Mouse (Mus musculus) cerebellum, postnatal 4 days (tissue): Measurements from ENCODE around the gene Rnf38.

Experiments used
- DNase-seq, 2 experiments: peaks; one replicate each; pipeline ENCODE4 v3.0.0; 2022; ENCODE audit warnings: low spot score in 2 of 2, mixed read lengths in 1 of 2

The Rnf38 gene

DNA sequence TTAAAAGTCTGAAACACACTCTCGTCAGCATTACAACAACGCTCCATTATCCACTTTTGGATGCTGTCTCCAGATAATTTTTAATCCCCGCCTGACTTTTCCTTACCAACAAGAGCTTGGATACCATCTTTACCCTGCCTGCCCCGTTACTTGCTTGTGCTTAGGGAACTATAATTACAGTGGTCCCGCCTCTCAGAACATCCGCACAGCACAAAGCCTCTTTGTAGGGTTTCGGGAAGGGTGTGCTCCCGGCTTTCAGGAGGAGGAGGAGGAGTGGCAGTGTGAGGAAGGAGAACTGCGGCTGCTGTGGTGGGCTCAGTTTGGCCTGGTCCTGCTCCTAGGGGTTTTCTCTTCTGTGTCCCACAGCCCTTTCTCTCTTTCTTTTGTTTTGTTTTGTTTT lies 9.4 kb downstream of the Rnf38 start:
- no peak for DNase-seq

DNA sequence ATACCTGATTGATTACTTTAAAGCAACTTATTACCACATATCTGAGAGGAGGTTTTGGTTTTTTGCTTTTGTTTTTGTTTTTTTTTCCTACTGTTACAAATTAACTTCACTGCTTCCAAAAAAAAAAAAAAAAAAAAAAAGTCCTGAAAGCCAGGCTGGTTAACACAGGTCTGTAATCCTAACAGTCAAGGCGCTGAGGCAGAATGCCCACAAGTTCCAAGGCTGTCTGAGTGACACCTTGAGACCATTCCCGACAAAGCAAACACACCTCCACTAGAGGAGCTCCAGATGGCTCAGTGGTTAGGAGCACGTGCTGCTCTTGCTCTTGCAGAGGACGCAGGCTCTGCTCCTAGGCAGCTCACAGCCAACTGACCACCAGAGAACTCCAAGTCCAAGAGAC lies 10.1 kb downstream of the Rnf38 start:
- DNase-seq: no peak

DNA sequence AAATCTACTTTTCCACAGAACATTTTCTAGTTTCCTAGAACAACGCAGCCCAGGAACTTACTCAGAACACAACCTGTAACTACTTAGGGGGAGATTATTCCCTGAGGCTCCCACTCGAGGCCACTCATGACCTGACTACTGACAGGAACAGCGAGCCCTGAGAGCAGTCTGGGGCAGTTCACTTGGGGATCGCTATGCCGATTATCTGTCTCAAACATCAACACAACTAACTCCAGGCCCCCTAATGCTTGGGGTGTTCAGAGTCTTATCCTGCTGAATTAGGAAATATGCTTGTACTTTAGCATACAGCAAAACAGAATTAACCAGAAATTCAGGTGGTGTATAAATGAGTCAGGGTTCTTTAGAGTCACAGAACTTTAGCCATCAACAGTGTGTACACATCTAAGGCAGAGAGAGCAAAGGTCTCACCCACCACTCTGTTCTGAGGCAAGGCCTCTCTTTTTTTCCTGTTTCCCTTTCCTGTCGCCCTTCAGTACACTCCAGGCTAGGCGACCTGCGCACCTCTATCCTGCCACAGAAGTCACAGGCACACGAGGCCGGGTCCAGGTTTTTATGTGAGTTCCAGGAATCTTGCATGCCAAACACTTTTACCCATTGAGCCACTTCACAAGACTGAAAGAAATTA lies 16.7 kb downstream of the Rnf38 start:
- DNase-seq: no peak

DNA sequence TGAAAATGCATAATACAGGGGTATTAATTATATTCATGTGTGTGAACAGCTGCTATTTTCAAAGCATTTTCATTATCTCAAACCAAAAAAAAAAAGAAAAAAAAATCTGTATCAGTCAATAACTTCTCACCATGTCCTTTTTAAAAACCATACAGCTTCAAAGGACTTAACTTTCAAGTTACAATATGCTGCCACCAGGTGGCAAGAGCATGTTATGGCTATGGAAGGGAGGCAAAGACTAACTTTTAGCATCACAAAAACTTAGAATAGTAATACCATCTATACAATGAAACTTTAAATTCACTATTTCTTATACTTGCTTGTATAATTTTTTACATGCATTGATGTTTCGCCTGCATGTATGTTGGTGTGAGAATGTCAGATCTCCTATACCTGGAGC lies 33.6 kb downstream of the Rnf38 start:
- no peak for DNase-seq

DNA sequence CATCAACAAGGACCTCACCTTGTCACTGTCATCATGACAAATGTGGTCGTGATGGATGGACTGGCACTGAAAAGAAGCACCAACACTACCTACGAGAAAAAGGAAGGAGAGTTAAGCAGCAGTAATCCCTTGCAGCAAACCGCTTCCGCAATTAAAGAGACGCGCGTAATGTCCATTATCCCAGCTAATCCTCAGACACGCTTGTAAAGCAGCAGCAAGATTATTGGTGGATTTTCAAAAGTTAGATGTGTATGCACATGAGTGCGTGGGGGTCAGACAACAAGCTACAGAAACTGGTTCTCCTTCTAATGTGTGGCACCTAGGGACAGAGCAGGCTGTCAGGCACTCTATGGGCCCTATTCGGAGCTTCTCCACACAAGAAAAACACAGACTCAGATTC lies 46.2 kb downstream of the Rnf38 start:
- DNase-seq: no peak

DNA sequence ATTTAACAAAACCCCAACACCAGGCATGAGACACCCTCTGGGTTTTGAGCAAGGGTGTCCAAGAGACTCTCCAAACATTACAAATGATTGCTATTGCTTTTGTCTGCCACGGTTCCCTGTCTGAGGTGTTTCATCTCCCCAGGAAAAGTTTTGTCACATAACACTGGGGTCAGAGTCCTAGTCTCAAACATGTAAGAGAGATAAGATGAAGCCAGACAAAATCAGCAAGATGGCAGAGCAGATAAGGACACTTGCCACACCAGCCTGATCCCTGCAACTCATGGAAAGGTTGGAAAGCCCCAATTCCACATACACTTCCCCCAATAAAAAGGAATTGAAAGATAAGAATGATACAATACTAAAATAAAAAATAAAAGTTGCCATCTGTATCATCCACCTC lies 49.7 kb downstream of the Rnf38 start:
- no peak for DNase-seq

DNA sequence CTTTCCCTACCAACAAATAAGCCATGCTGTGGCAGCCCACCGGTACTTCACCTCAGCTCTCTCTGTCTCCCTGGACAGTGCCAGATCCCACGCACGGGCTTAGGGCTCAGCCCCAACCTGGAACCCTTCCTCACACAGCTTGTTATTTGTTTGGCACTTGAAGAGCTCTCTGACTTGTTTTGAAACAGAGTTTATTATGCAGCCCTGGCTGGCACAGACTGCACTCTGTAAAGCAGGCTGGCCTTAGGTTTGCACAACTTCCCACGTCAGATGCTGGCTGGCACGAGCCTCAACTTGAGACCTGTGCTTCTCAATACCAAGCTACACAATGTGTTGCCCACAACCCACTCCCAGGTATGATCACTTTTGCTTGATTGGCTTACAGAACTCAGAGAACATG lies 53.8 kb downstream of the Rnf38 start:
- DNase-seq: no peak

DNA sequence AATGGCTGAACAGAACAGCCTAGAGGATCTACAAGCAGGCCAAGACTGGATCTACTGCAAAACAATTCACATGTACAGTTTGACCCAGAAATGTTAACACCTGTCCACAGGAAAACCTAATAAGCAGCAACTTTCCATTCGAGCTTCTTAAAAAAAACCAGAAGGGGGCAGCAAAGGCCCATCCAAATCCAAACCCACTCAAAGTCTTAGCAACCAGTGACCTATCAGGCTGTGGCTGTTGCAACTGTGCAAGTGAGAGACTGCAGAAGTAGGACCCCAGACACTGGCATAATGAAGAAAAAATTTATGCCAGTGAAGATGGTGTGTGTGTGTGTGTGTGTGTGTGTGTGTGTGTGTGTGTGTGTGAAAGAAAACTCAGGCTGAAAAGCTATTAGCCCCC lies 60.4 kb downstream of the Rnf38 start:
- DNase-seq: peak in 1 of 2 experiments; percentile 57

DNA sequence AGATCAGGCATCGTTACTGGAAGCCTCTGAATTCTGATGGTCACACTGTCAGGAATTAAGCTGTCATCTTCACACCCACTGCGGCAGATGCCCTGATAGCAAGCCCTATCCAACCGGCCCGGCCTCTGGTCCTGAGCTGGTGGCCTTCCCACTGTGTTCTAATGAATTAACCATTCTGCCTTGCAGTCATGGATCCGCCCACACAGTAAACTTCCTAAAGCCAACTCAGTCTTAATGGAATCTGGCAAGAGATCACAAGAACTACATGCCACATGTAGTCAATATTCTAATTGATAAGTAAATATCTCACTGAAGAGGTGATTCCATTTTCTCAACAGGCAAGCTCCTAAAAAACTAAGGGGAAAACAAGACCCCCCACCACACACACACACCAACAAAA lies 60.9 kb downstream of the Rnf38 start:
- no peak for DNase-seq

DNA sequence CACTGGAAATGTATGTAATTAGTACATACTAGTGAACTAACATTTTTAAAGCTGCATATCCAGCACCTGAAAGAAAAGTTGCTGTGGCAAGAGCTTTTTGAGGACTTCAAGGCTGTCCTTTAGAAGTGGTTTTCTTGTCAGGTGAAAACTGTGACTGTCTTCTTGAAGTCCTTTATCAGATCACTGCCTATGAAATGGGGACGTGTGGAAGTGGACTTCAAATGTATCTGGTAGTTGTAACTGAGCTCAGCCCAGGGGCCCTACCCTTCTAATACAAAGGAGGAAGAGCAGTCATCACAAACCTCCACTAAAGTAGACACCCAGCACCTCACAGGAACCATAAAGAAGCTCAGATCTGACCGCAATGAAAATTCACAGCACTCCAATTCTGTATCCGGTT lies 63.7 kb downstream of the Rnf38 start:
- DNase-seq: no peak

DNA sequence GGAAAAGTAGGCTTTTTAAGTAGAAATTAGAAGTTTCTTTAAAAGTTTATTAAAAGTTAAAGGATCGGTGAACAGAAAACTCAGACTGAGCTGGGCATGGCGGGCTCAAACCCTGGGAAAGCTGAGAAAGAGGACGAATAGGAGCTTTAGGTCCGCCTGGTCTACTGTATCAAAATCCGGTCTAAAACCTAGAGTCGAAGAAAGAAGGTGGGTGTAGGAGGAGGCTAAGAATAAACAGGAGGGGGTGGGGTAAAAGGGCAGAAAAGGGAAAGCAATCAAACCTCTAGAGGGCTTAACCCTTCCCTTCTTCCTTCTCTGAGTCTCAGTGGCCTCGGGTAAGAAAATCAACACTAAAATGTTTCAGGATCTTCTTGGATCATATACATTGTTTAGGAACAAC lies 64.8 kb downstream of the Rnf38 start:
- DNase-seq: no peak

DNA sequence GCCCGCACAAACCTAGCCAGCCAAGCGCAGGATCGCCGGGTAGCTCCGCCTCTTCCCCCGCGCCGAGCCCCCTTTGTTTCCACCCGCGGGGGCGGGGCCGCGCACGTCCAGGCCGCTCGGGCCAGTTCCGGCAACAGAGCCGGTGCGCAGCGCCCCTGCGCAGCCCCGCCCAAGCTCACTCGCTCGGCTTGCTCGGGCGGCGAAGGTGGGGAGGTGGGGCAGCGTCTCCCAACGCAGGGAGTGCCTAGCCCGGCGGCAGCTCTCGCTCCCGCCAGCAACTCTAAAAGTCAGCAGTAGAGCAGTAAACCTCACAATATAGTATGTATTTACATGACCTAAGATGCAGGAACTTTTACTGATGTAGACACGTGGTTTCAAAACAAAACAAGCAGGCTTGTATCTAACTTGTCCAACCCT lies 65.3 kb downstream of the Rnf38 start:
- peak; percentile 81 to 92 for DNase-seq

DNA sequence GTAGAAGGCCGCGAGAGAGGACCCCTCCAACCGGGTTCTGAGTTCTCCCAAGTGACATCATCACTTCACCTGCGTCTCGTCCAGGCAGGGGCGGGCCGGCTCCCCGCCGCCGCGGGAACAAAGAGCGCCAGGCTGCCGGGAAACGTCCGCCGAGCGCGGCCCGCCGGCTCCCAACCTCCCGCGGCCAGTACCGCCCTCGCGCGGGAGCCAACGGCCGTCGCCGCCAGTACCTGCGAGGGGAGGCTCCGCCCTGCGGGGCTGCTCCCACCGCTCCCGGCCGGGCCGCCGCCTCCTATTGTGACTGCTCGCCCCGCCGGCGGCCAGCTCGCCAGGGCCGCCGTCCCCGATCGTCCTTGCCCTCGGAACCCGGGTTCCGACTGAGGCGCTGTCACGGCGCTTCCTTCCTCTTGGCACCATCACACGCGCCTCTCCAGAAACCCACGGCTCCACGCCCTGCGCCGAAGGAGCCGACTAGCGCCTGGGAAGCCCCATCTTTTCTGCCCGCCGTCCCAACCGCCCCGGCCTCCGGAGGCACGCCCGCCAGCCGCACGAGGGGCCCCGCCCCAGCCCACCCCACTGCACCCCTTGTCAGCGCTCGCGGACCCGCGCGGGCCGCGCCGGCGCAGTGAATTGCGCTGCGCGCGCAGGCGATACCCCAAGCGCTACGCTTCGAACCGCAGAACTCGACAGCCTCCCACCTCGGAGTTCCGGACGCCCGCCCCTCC lies 66.0 kb downstream of the Rnf38 start:
- peak; percentile 64 to 84 for DNase-seq

DNA sequence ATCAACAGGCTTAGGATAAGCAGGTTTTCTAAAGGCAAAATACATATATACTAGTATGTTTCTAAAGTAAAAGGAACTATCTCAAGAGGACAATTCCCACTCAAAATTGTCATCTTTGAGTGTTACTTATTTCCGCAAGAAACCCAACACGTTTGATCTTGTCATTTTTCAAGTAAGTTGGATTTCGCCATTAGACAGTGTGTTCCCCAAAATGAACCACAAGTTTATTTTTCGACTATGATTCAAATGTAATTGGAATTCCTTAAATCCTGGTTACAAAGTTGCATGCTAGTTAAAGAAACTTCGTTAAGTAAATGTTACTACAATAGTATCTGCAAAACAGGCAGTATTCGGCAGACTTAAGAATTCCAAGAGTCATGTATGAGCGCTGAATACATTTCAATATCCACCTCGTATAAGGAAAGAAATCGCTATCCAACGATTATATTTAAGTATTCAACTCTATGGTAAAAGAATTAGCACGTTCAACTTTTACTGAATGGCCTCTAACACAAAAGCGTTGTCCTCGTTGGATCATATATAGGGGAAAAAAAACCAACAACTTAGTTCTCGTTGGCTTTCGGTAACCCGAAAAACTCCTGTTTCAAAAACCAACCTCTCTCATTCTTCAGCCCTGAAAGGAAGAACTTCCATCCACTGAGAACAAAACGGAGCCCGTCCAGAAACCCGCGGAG lies 66.7 kb downstream of the Rnf38 start:
- no peak for DNase-seq

DNA sequence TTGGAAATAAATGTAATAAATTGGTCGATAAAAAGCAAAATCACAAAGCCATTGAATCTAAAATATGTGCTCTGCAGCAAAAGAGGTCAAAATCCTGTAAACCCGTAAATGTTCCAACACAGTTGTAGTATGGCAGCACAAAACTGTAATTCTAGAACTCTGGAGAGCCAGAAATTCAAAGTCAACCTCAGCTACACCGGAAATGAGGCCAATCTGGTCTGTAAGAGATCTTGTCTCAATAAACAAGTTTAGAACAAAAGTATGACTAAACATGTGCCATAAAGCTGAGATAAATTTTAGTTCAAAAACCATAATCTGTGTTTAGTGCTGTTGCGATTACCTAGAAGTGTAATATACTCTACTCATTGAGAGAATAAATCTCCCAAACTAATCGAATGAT lies 69.0 kb downstream of the Rnf38 start:
- no peak for DNase-seq

DNA sequence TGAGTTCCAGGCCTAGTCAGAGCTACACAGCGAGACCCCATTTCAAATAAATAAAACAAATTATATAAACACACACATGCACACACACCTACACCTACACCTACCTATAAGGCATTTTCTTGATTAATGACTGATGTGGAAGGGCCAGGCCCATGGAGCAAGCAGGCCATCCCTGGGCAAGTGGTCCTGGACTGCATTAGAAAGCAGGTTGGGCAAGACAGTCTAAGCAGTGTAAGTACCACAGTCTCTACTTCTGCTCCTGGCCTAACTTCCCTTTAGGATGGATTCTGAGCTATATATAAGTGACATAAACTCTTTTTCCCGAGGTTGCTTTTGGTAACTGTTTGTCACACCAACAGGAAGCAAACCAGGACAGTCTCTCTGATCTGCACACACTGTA lies 70.6 kb downstream of the Rnf38 start:
- no peak for DNase-seq

DNA sequence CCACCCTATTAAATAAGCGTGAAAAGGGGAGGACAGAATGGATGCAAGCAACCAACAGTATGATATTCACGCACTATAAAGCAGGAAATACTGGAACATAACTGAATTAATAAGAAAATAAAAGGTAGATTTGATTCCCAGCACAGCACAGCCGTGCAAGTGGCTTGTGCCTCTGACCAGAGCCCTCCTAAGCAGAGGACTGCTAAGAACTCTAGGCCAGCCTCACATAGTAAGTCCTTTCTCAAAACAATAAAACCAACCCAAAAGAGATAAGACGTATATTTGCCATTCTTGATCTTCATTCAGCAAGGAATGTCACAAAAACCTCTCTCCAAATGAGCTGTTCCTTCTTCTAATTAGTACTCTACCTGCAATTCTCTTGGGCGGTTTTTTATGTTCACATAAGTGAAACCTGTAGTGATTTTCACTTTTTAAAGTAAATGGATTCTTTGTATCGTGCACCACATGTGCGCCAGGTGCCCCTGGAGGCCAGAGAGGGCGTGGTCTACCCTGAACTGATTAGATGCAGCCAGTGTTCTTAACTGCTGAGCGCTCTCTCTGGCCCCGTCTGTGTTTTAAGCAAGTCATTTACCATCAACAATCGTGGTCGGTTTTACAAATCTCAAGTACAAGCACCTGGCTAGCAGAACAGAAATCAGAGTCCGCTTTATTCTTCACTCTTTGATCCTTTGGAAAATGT lies 72.4 kb downstream of the Rnf38 start:
- no peak for DNase-seq

DNA sequence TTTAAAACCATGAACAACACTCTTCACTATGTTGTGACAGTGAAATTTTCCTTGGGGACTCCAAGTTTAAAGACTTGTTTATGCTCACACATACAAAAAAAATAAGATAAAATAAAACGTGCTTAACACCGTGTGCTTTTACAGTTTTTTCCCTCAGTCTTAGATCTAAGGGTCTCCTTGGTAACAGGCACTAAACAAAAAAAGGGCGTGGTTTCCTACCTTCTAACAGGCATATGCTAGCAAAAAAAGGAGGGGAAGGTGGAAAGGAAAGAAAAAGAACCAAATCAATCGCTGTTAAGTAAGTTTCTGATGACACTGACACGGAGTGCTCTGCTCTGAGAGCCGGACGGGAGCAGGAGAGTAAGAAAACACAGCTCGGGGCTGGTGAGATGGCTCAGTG lies 73.8 kb downstream of the Rnf38 start:
- DNase-seq: no peak

DNA sequence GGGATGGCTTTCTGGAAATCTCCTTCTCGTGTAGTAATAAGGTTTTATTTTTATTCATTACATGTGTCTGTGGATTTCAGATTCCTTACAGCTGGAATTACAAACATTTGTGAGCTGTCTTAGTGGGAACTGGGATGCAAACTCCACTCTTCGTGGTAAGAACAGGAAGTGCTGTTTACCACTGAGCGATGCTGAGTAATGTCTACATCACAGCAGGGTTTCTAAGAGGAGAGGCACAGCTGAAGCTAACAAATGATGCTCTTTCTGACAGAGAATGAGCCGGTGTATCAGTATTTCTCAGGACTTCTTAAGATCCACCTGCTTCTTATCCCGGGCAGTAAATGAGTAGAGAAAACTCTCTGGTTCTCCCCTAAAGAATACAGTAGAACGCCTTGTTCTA lies 77.1 kb downstream of the Rnf38 start:
- DNase-seq: no peak

DNA sequence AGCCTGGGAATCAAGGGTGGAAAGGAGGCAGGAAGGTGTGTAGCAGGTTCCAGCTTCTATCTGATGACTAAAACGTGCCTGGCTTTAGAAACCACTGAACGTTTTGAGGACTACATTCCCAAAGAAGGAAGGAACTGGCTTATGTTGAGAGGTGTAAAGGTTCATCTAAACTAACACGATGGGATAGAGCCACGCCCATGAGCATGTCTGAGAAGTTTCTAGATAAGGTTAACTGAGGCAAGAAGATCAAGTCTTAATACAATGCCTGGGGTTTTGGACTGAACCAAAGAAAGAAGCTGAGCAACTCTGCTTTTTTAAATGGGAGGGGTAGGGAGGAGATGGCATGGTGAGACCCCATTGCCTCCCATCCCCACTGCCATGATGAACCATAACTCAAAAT lies 78.7 kb downstream of the Rnf38 start:
- no peak for DNase-seq

DNA sequence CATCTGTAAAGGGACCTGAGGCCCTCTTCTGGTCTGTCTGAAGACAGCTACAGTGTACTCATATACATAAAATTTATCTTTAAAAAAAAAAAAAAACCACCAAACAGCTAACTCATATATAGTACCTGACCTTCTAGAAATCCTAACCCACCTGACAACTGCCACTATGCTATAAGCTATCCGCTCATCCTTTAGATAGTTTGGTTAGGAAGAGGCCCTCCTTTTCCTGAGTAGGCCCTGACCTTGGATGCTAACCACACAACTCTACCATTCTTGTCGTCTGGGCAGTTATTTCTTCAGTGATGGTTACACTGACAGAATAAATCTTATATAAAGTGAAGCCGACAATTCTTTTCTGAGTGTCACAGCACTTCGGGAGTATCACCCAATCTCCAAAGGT lies 80.7 kb downstream of the Rnf38 start:
- DNase-seq: no peak

DNA sequence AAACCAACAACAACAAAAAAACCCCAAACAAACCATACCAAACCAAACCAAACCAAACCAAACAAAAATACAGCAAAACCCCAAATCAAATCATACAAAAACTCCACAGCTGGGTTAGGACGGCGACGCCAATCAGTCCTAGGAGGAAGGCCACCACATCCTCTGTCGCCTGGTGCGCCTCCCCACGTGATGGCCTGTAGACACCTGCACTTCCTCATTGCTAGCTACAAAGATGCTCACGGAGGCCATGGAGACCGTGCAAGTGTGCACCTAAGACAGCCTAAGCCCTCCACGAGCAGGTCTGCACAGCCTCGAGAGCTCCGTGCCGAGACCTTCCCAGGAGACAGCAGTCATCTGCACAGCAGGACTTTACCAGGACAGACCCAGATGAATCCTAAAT lies 106.8 kb downstream of the Rnf38 start:
- no peak for DNase-seq
